Mouse (Mus musculus): ENCODE measurements around the gene Pip5k1b.

Gene Pip5k1b

GRCm38 (mm10) chr19:24476461-24476860 lies 79.2 kb downstream of the Pip5k1b start:
- DNase-seq (ENCODE audit: low spot score), result no peak

- DNase-seq (ENCODE audit: low spot score), result no peak
Measured at GRCm38 (mm10) chr19:24475281-24475680, 80.4 kb downstream of the Pip5k1b start.

- DNase-seq (ENCODE audit: low spot score), result no peak
Measured at GRCm38 (mm10) chr19:24472512-24472911, 83.2 kb downstream of the Pip5k1b start.

- DNase-seq (ENCODE audit: low spot score), result no peak
Measured at GRCm38 (mm10) chr19:24471538-24471937, 84.1 kb downstream of the Pip5k1b start.

GRCm38 (mm10) chr19:24469216-24469615 lies 86.5 kb downstream of the Pip5k1b start:
- no peak for DNase-seq (ENCODE audit: low spot score)

- no peak for DNase-seq (ENCODE audit: low spot score)
Measured at GRCm38 (mm10) chr19:24468616-24469015, 87.1 kb downstream of the Pip5k1b start.

- no peak for DNase-seq (ENCODE audit: low spot score)
Measured at GRCm38 (mm10) chr19:24463011-24463410, 92.7 kb downstream of the Pip5k1b start.

GRCm38 (mm10) chr19:24456591-24457231 lies 99.0 kb downstream of the Pip5k1b start:
- DNase-seq (ENCODE audit: low spot score), result no peak

- DNase-seq (ENCODE audit: low spot score), result no peak
Measured at GRCm38 (mm10) chr19:24455249-24455960, 100.3 kb downstream of the Pip5k1b start.

- no peak for DNase-seq (ENCODE audit: low spot score)
Measured at GRCm38 (mm10) chr19:24454451-24454850, 101.2 kb downstream of the Pip5k1b start.

- no peak for DNase-seq (ENCODE audit: low spot score)
Measured at GRCm38 (mm10) chr19:24453379-24453778, 102.3 kb downstream of the Pip5k1b start.

- DNase-seq (ENCODE audit: low spot score), result no peak
Measured at GRCm38 (mm10) chr19:24452441-24452898, 103.2 kb downstream of the Pip5k1b start.

- no peak for DNase-seq (ENCODE audit: low spot score)
Measured at GRCm38 (mm10) chr19:24451626-24452025, 104.0 kb downstream of the Pip5k1b start.

GRCm38 (mm10) chr19:24450740-24451139 lies 104.9 kb downstream of the Pip5k1b start:
- no peak for DNase-seq (ENCODE audit: low spot score)

GRCm38 (mm10) chr19:24444322-24444721 lies 111.3 kb downstream of the Pip5k1b start:
- DNase-seq (ENCODE audit: low spot score), result no peak

GRCm38 (mm10) chr19:24439715-24440114 lies 116.0 kb downstream of the Pip5k1b start:
- no peak for DNase-seq (ENCODE audit: low spot score)

GRCm38 (mm10) chr19:24434291-24434690 lies 121.4 kb downstream of the Pip5k1b start:
- no peak for DNase-seq (ENCODE audit: low spot score)

GRCm38 (mm10) chr19:24432447-24432846 lies 123.2 kb downstream of the Pip5k1b start:
- DNase-seq (ENCODE audit: low spot score), result no peak

GRCm38 (mm10) chr19:24431381-24431780 lies 124.3 kb downstream of the Pip5k1b start:
- DNase-seq (ENCODE audit: low spot score), result no peak

- no peak for DNase-seq (ENCODE audit: low spot score)
Measured at GRCm38 (mm10) chr19:24428011-24428410, 127.7 kb downstream of the Pip5k1b start.

GRCm38 (mm10) chr19:24427258-24427657 lies 128.4 kb downstream of the Pip5k1b start:
- DNase-seq (ENCODE audit: low spot score), result no peak

- no peak for DNase-seq (ENCODE audit: low spot score)
Measured at GRCm38 (mm10) chr19:24426759-24427181, 128.9 kb downstream of the Pip5k1b start.

GRCm38 (mm10) chr19:24418030-24418429 lies 137.6 kb downstream of the Pip5k1b start:
- DNase-seq (ENCODE audit: low spot score), result no peak

- DNase-seq (ENCODE audit: low spot score), result peak; percentile 26
Measured at GRCm38 (mm10) chr19:24417659-24418004, 138.0 kb downstream of the Pip5k1b start.
